Mouse (Mus musculus) kidney, adult 8-10 months (tissue): ENCODE measurements around the gene Gast.

Experiments used
- DNase-seq, 2 experiments: peaks; one replicate each; pipeline ENCODE4 v3.0.0; 2022

The Gast gene

DNA sequence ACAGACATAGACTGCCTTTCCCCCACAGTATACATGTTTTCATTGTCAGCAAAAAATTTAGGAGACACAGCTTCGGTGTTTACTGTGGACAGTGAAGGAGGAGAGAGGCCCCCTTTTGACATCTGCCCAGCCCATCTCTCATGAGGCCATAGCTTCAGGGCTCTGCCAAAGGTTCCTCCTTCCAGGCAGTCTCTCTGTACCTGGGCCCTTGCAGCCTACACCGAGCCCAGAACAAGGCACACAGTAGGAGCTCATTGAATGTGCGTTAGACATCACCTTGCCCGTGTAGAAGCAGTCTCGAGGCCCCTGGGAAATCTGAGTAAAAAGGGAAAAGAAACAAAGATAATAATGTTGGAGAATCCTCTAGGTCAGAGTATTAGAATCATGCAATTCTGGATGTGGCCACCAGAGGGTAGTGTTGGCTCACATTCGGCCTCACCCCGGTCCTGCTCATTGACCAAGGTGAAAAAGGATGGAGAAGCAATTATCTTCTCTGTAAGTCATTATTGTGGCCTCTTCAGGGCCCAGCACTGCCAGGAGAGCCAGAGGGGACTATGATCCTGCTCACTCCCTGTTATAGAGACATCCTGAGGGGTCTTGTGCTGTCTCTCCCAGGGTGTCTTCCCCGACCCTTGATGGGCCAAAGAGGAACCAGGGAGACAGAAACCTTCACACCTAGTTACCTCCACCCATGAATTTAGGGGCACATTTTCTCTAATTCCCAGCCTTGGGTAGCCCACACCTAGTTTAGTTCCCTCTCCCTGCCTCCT, 28.2 kb downstream of the Gast start:
- peak; percentile 61 to 82 for DNase-seq

DNA sequence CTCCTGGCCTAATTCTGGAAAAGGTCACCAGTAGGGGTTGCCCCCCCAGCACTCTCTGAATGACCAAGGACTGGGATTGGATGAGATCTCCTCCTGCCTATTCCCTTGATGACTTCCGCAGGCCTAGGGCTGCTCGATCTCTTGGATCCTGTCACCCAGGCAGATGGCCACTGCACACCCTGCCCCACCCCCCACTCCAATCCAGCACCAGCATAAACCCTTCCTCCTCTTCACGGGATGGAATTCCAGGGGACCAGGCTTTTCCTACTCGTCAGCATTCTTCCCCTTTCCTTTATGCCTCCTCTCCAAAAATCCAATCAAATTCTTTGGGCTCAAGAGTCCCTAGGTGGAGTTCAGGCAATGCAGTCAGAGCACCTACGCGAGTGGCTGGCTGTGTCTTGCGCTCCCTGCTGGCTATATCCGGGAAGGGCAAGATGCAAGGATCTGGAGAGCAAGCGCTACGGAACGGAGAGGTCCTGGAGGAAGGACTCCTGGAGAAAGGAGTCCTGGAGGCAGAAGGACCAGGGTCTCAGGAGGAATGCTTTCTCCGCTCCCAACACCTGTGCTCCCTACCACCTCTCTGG, 28.9 kb downstream of the Gast start:
- DNase-seq = peak; percentile 54 to 82

DNA sequence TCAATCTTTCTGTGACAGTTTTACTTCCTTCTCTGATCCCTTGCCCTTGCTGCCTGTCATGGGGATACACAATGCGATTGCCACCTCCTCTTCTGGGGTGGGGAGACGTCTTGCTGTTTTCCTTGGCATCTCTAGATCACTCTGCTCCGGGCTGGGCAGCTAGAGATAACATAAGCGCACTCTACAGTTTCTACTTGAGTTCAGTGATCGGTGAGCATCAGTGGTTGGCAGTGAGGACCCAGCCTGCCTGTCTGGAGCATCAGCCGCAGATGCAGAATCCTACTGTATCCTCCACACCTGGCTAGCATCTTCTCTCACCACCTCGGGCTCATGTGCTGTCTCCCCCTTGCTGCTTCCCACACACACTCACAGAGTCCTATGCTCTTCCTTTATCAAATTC, 34.9 kb downstream of the Gast start:
- no peak for DNase-seq

DNA sequence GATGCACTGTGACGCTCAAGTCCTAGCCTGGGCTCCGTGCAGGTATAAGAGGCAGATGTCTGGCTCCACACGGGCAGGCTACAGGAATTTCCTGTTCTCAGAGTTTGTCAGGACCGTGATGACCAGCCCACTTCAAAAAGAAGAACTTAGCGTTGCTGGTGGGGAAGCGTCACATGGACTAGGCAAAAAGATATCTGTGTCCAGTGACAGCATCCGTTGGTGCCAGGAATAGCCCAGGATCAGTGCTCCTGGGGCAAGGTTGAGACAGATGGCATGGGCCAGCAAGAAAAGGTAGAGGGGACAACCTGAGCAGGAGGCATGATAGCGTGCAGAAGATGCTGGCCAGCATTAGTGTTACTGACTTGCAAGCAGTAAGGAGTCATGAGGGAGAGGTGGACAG, 35.6 kb downstream of the Gast start:
- no peak for DNase-seq

DNA sequence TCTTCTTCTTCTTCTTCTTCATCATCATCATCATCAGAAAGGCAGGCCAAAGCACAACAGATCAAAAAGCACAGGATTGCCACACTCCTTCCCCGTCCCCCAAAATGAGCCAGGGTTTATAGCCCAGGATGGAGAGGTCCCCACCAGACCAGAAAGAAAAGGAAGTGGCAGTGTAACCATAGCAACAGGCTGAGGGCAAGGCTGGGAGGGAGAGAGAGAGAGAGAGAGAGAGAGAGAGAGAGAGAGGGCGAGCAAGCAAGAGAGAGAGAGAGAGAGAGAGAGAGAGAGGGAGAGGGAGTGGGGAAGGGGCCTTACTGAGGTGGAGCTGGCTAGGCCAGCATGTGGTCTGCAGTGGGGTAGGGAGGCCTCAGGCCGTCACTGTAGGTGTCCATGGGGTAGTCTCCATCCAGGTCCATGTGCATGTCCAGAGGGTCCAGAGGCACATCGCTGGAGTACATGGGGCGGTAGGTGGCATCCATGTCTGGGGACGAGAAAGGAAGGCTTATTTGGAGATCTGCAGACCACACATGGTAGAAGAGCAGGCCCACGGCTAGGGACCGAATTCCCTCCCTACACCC, 37.9 kb downstream of the Gast start:
- DNase-seq = no peak

DNA sequence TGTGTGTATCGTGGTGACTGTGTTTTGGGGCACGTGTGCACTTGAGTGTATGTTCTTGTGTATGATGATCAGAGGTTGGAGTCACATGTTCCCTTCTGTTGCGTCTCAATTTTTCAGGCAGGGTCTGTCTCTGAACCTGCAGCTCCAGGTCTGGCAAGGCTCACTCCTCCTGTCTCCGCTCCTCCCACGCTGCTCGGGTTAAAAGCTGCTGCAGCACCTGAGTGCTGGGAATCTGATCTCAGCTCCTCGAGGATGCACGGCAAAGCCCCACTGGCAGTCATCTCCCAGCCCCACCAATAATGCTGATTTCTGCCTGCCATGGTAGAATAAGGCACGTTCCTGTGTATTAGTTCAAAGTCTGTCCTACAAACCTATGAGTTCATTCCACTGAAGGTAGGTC, 40.9 kb downstream of the Gast start:
- no peak for DNase-seq

DNA sequence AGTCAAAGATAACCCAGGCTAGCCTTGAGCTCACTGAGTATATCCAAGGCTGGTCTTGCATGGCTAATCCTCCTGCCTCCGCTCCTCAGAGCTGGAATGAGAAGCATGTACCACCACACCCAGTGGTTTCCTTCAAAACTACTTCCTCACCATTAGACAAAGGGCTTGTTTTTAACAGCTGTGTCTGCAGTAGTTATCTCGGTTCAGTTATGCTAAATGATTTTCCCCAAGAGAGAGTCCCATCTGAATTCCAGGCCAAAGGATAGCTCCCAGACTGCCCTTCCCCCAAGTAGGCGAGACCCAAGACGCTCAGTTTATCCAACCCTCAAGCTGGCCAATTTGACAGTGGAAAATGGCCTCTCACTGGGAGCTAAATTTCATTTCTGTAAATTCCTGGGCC, 41.8 kb downstream of the Gast start:
- DNase-seq = no peak

DNA sequence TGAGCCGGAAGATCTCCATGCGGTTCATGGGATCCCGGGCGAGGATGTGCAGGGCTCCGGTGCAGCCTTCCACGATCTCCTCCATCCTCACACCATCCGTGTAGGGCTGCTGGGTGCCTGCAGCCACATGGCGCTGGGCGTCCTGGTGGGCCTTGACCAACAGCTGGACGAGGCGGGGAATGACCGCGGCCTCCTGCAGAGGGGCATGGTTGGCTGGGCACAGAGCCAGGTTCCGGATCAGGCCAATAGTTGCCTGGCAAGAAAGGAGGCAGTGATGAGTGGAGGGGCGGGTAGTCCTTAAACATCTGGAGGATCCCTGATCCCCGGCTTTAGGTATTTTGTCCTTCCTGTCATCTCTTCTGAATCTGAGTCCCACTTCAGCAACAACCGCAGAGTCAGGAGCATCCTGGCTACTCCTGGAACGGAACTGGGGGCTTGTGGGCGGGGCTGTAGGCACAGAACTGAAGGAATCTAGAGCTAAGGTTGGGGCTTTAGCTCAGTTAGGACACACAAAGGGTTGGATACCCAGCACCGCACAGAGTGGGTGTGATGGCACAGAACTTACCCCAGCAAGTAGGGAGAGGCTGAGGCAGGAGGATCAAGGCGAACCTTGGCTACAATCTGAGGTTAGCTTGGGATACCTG, 42.7 kb downstream of the Gast start:
- DNase-seq = no peak

DNA sequence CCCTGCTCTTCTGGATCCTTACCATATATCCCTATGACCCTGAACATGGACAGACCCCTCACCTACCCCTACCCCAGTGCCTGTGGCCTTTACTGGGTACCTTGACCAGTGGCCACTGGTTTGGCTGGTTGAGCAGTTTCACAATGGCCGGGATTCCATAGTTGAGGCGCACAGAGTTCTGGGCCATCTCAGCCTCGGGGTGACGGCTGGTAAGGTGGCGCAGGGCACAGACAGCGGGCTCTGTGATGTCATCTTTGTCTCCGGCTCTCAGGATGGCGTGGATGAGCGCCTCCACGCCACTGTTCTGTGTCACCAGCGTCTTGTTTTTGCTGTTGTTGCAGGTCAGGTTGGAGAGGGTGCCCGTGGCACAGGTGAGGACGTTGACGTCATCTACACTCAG, 43.8 kb downstream of the Gast start:
- no peak for DNase-seq

DNA sequence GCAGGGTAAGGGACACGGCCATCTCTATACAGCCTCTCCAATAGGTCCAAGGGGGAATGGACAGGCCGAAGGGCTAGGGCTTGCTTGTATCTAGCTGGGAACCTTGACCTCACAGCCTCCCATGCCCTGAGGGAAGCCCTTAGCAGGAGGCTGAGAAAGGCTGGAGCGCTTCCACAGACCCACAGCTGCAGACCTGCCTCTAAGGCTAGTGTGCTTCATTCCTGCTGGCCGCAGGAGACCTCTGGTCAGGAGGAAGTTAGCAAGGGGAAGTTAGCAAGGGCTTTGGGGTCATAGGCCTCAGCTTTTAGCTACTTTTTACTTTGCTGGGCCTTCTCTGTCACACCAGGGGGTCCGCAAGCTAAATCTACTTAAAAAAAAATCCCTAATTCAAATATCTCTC, 44.2 kb downstream of the Gast start:
- no peak for DNase-seq

DNA sequence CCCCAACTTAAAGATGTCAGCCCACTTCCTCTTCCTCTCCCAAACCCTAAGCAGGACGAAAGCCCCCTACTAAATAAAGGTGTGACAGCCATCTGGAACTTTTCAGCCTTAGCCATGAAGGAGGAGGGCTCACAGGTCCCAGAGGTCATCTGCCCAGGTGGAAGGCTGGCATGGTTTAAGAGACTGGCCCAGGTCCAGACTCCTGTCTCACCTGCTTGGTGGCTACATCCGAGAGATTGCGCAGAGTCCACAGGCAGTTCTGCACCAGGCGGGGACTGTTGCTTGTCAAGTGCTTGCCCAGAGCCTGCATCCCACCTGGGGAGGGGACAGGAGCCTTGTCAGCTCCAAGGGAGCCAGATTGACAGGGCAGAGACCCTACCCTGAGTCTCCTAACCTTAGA, 45.1 kb downstream of the Gast start:
- no peak for DNase-seq

DNA sequence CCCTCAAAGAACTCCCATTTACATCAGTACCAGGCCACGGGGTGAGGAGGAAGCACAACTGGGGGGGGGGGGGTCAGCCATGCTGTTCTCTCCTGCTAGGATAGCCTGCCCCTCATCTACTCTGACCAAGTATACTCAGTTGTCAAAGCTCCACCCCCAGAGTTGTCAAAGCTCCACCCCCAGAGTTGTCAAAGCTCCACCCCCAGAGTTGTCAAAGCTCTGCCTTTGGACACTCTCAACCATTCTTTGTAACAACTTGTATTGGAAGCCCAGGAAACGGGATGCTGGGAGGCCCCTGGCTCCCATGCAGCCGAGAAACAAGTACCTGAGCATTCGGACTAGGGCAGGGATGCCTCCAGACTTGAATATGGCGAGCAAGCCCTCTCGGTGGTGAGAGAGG, 48.5 kb downstream of the Gast start:
- DNase-seq = no peak

DNA sequence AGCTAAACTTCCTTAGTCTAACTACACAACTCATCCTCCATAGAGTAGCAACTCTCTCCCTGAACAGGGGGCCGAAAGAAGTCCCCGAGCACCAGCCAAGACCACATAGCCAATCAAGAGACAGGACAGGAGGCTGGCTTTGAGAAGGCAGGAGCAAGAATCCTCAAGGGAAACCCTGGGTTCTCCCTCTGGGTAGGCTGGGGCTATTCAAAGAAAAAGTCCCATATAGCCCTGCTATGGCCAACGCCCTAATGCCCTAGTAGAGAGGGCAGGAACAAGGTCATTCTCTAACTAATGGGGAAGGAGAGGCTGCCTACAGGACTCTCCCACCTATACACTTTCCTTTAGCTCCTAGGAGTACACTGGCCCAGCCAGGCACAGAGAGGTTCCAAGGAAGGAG, 50.8 kb downstream of the Gast start:
- DNase-seq = no peak

DNA sequence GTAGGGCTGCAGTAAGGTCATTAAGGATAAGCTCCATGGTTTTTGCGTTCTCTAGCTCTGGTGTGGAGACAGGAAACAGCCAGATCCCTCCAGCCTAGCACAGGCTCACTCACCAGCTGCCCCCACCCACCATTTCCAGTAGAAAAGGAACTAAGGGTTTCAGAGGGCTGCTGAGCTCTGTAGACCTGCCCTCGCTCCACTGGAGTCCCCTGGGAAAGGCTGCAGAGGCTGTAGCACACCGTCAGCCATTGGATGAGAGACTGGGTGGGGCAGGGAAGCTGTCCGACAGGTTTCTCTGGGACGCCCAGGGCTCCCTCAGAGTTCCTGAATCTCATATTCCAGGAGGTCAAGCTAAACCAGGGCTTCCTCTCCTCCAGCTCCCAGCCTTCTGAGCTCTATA, 52.4 kb downstream of the Gast start:
- DNase-seq = peak; percentile 62 to 79
